Mouse (Mus musculus) midbrain, embryonic 12.5 days (tissue): ENCODE data around the gene Cobl. TPM values are rescaled to one million over a fixed set of nuclear protein-coding genes. Genes with fewer than 3 reads are reported as not detected.

Experiments
- ATAC-seq: fragments of 200-750 bp; cut with Nextera tagmentation; 2 replicates; pipeline ENCODE4 v1.8.0; 2017; ENCODE audit warnings: low read depth, moderate TSS enrichment, moderate library complexity; ENCODE audit not compliant: low FRiP score
- H3K27ac ChIP-seq: fragments of 300-500 bp; sonication (generic); replicated peaks from 2 replicates; pipeline ENCODE4 v1.5.1; 2016; ENCODE audit warnings: mild to moderate bottlenecking
- H3K27me3 ChIP-seq: fragments of 300-500 bp; sonication (generic); 2 replicates; pipeline ENCODE4 v1.6.1; 2016; ENCODE audit warnings: mild to moderate bottlenecking
- H3K36me3 ChIP-seq: fragments of 300-500 bp; sonication (generic); 2 replicates; pipeline ENCODE4 v1.6.1; 2016
- H3K4me1 ChIP-seq: fragments of 300-500 bp; sonication (generic); 2 replicates; pipeline ENCODE4 v1.6.1; 2016
- H3K4me2 ChIP-seq: fragments of 300-500 bp; sonication (generic); replicated peaks from 2 replicates; pipeline ENCODE4 v1.6.1; 2016; ENCODE audit warnings: mild to moderate bottlenecking, moderate library complexity
- H3K4me3 ChIP-seq: fragments of 300-500 bp; sonication (generic); 2 replicates; pipeline ENCODE4 v1.5.1; 2016; ENCODE audit warnings: mild to moderate bottlenecking
- H3K9ac ChIP-seq: fragments of 300-500 bp; sonication (generic); replicated peaks from 2 replicates; pipeline ENCODE4 v1.6.1; 2016; ENCODE audit warnings: mild to moderate bottlenecking, moderate library complexity
- H3K9me3 ChIP-seq: fragments of 300-500 bp; sonication (generic); 2 replicates; pipeline ENCODE4 v1.6.1; 2016; ENCODE audit warnings: mild to moderate bottlenecking
- WGBS: fragments of 180-500 bp; shearing (Covaris S2); methylation state at CpG from one replicate; pipeline ENCODE4 v1.1.7; 2016; 5-methylcytosine and 5-hydroxymethylcytosine counted together
- polyA plus RNA-seq: library from polyadenylated mRNA; unstranded; fragments of >200 nt; fragmentation: Nextera tagmentation; extraction: Ambion mirVana; gene quantifications from 2 replicates; pipeline ENCODE4 v1.2.1, GENCODE M21; 2016

The Cobl gene
- polyA plus RNA-seq, 1 experiment from 2014 or later = 4.0 TPM

DNA sequence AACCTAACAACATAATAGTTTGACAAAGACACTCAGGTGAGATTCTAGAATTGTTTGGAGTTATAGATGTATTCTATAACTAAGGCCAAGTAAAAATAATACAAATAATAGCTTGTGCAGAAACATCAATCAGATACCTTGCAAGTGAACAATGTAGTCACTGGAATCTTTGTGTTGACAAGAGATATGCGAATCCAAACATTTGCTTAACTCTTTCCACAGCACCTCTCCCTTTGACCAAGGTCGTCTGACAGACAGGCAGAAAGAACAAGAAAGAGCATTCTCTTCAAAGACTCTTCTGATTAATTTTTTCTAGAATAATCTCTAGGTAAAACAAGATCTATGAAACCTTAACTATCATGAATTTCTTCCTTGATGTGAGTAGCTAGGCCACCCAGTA, 266.7 kb downstream of the Cobl start:
- no peak overlapping the region for H3K4me2 ChIP-seq
- 80% methylated on average over 2 of the region's 2 CpGs for WGBS
- H3K4me3 ChIP-seq = no peak overlapping the region
- no peaks in the 10 kb centered on the region for H3K4me1 ChIP-seq
- ATAC-seq = no peak
- H3K9ac ChIP-seq = no peak overlapping the region
- H3K36me3 ChIP-seq = no peaks in the 10 kb centered on the region
- H3K9me3 ChIP-seq = no peaks in the 10 kb centered on the region
- no peaks in the 10 kb centered on the region for H3K27me3 ChIP-seq
- no peak overlapping the region for H3K27ac ChIP-seq

DNA sequence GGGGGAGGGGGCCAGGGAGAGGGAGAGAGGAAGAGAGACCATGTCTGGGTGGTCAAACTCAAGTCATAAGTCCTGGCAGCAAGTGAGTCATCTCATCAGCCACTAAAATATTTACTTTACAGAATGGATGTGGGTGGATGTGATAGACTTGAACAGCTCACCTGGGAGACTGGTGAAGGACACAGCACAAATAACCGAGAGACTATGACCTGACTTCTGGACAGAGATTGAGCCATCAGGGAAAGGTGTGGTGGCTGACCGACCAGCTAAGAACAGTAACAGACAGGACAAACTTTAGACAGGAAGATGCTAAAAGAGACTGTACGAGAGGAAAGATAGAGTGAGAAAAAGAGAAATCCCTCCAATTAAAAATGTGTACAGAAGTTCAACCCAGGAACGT, 267.2 kb downstream of the Cobl start:
- H3K9ac ChIP-seq = no peak overlapping the region
- no peaks in the 10 kb centered on the region for H3K36me3 ChIP-seq
- H3K4me2 ChIP-seq = no peak overlapping the region
- no peak overlapping the region for H3K27ac ChIP-seq
- WGBS = 83% methylated on average over 4 of the region's 4 CpGs
- H3K4me3 ChIP-seq = no peak overlapping the region
- H3K9me3 ChIP-seq = no peaks in the 10 kb centered on the region
- no peaks in the 10 kb centered on the region for H3K27me3 ChIP-seq
- ATAC-seq = no peak
- H3K4me1 ChIP-seq = no peaks in the 10 kb centered on the region

DNA sequence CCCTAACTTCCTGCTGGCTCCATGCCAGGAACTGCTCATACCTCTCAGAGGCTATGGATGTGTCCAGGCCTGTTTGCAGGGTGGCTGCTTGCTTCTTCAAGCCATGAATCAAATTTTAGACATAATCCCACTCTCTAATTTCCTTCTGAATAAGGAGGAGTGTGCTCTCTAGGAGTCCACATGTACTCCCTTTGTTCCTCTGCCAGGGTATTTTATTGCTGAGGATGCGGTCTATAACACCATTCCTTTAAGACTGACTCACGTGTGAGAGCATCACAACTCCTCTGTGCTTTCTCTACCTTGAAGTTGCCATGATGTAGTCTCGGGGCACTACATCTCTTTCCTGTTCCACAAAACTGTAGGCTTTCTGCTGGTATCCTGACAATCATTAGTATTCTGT, 269.4 kb downstream of the Cobl start:
- no peak for ATAC-seq
- H3K4me1 ChIP-seq = no peaks in the 10 kb centered on the region
- 81% methylated on average over 3 of the region's 3 CpGs for WGBS
- H3K27me3 ChIP-seq = no peaks in the 10 kb centered on the region
- no peaks in the 10 kb centered on the region for H3K36me3 ChIP-seq
- no peak overlapping the region for H3K27ac ChIP-seq
- no peak overlapping the region for H3K4me3 ChIP-seq
- H3K4me2 ChIP-seq = no peak overlapping the region
- H3K9me3 ChIP-seq = no peaks in the 10 kb centered on the region
- H3K9ac ChIP-seq = no peak overlapping the region

DNA sequence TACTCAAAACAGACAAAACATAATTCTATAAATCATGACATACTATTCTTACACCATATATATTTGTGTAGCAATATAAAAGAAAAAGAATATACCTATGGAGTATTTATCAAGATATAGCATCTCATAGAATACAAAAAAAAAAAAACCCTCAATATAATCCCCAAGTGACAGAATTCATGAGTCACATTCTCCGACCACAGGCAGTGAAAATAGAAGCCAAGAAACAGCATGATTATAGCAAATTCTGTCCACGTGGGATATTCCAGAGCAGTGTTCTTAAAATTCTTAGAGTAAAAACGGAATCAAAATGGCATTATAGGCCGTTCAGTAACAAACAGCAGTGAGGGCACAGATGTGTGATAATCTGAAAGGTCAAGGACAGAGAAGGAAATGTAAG, 271.4 kb downstream of the Cobl start:
- no peak overlapping the region for H3K9ac ChIP-seq
- H3K4me1 ChIP-seq = no peaks in the 10 kb centered on the region
- H3K4me3 ChIP-seq = no peak overlapping the region
- H3K27ac ChIP-seq = no peak overlapping the region
- ATAC-seq = no peak
- H3K9me3 ChIP-seq = no peaks in the 10 kb centered on the region
- no peaks in the 10 kb centered on the region for H3K27me3 ChIP-seq
- WGBS = 78% methylated on average over 4 of the region's 4 CpGs
- no peak overlapping the region for H3K4me2 ChIP-seq
- no peaks in the 10 kb centered on the region for H3K36me3 ChIP-seq

DNA sequence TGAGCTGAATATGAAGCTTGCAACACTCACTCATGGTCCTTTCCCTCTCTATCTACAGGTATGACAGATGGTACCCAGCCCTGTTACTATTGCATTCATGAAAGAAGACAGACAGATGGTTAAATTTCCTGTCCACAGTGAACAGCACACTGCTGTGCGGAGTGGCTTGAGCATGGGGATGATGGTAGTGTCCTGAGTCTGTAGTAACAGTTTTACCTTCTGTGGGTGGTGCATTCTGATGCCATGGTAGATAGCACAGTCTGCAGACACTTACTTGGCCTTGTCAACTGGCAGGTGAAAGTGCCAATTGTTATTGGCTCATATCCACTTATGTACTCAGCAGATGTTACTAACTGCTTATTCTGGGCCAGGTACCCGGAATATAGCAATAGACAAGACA, 273.4 kb downstream of the Cobl start:
- no peak for ATAC-seq
- H3K9ac ChIP-seq = no peak overlapping the region
- no peaks in the 10 kb centered on the region for H3K36me3 ChIP-seq
- no peaks in the 10 kb centered on the region for H3K27me3 ChIP-seq
- no peak overlapping the region for H3K4me2 ChIP-seq
- H3K9me3 ChIP-seq = no peaks in the 10 kb centered on the region
- no peaks in the 10 kb centered on the region for H3K4me1 ChIP-seq
- 90% methylated on average over 2 of the region's 2 CpGs for WGBS
- no peak overlapping the region for H3K4me3 ChIP-seq
- no peak overlapping the region for H3K27ac ChIP-seq

DNA sequence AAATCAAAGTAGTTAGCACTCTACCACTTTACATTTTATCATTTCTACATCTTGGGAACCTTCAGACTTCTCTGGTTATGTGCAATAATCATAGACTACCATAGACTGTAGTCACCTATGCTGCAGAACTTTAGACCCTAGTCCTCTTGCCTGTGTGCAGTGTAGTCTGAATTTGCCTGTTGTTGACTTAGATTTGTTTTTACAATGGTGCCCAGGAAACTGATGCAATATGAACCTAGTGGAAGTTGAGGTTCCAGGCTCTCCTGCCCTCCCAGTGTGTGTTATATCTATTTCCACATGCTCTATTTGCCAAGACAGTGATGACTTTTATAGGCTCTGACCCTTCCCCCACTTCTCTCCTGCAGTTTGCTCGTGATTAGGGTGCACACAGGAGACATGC, 274.3 kb downstream of the Cobl start:
- no peaks in the 10 kb centered on the region for H3K9me3 ChIP-seq
- H3K36me3 ChIP-seq = no peaks in the 10 kb centered on the region
- WGBS = 71% methylated on average over 1 of the region's 1 CpGs
- H3K4me2 ChIP-seq = no peak overlapping the region
- H3K9ac ChIP-seq = no peak overlapping the region
- no peaks in the 10 kb centered on the region for H3K27me3 ChIP-seq
- H3K4me1 ChIP-seq = no peaks in the 10 kb centered on the region
- no peak overlapping the region for H3K27ac ChIP-seq
- no peak for ATAC-seq
- H3K4me3 ChIP-seq = no peak overlapping the region
